Mouse (Mus musculus) heart, postnatal 0 days (tissue): ENCODE results near the gene Samd5. TPM values are rescaled to one million over a fixed set of nuclear protein-coding genes. Genes with fewer than 3 reads are reported as not detected.

Experiments
- ATAC-seq: fragments of 200-750 bp; cut with Nextera tagmentation; 2 replicates; pipeline ENCODE4 v1.8.0; 2017; ENCODE audit warnings: low read depth, moderate number of reproducible peaks, moderate library complexity; ENCODE audit not compliant: insufficient read depth
- DNase-seq: peaks from one replicate; pipeline ENCODE4 v3.0.0-alpha.2; 2016; ENCODE audit warnings: low spot score
- H3K27ac ChIP-seq: fragments of 300-500 bp; sonication (generic); 2 replicates; pipeline ENCODE4 v1.5.1; 2014; ENCODE audit warnings: low read depth, mild to moderate bottlenecking
- H3K27me3 ChIP-seq: fragments of 300-500 bp; sonication (generic); 2 replicates; pipeline ENCODE4 v1.6.1; 2014; ENCODE audit warnings: low read length, mixed read lengths; ENCODE audit not compliant: control insufficient read depth, insufficient read depth
- H3K36me3 ChIP-seq: fragments of 300-500 bp; sonication (generic); replicated peaks from 2 replicates; pipeline ENCODE4 v1.6.1; 2014; ENCODE audit warnings: low read length, mixed read lengths; ENCODE audit not compliant: control insufficient read depth, insufficient read depth
- H3K4me1 ChIP-seq: fragments of 300-500 bp; sonication (generic); 2 replicates; pipeline ENCODE4 v1.6.1; 2014; ENCODE audit warnings: antibody characterized with exemption; ENCODE audit not compliant: control insufficient read depth, insufficient read depth
- H3K4me2 ChIP-seq: fragments of 300-500 bp; sonication (generic); 2 replicates; pipeline ENCODE4 v1.6.1; 2014; ENCODE audit warnings: low read depth, mild to moderate bottlenecking, low read length, moderate library complexity
- H3K4me3 ChIP-seq: fragments of 300-500 bp; sonication (generic); 2 replicates; pipeline ENCODE4 v1.5.1; 2014; ENCODE audit warnings: low read depth, low read length
- H3K9ac ChIP-seq: fragments of 300-500 bp; sonication (generic); replicated peaks from 2 replicates; pipeline ENCODE4 v1.6.1; 2014; ENCODE audit warnings: low read depth, low read length, mixed read lengths
- H3K9me3 ChIP-seq: fragments of 300-500 bp; sonication (generic); replicated peaks from 2 replicates; pipeline ENCODE4 v1.6.1; 2016; ENCODE audit warnings: low read length; ENCODE audit not compliant: control insufficient read depth
- CTCF ChIP-seq: IDR thresholded peaks from 2 replicates; pipeline ENCODE4 v1.5.1; 2016; ENCODE audit warnings: antibody characterized with exemption, control low read depth, low read depth
- EP300 ChIP-seq: IDR thresholded peaks from 2 replicates; pipeline ENCODE4 v1.6.1; 2016; ENCODE audit warnings: antibody characterized with exemption, low read depth
- WGBS: fragments of 180-500 bp; shearing (Covaris S2); extraction: QIAGEN DNeasy Blood & Tissue Kit; methylation state at CpG from one replicate; pipeline ENCODE4 v1.1.7; 2014; 5-methylcytosine and 5-hydroxymethylcytosine counted together
- polyA plus RNA-seq: library from polyadenylated mRNA; unstranded; fragments of >200 nt; fragmentation: Nextera tagmentation; extraction: Ambion mirVana; gene quantifications from 2 replicates; pipeline ENCODE4 v1.2.1, GENCODE M21; 2015
- total RNA-seq: library from RNA; depleted of rRNA; stranded (reverse); fragments of >200 nt; gene quantifications from 2 replicates; pipeline ENCODE4 v1.2.3, GENCODE M21; 2014; ENCODE audit warnings: low replicate concordance

Gene Samd5
- total and polyA plus RNA-seq, 2 experiments from 2014 or later = 1.8 to 5.6 TPM

GRCm38 (mm10) chr10:9605635-9606034, 69.4 kb downstream of the Samd5 start:
- no peaks in the 10 kb centered on the region for H3K36me3 ChIP-seq
- DNase-seq = no peak
- no peak overlapping the region for H3K4me3 ChIP-seq
- 87% methylated on average over 5 of the region's 5 CpGs for WGBS
- H3K4me2 ChIP-seq = no peak overlapping the region
- no peaks in the 10 kb centered on the region for H3K27me3 ChIP-seq
- ATAC-seq = no peak
- H3K4me1 ChIP-seq = peaks cover 12% of the 10 kb centered on the region; the same call in 1 of the 2 replicates
- no peak overlapping the region for H3K27ac ChIP-seq
- TF ChIP-seq CTCF (no peak), EP300 (no peak)
- H3K9ac ChIP-seq = no peak overlapping the region
- no peaks in the 10 kb centered on the region for H3K9me3 ChIP-seq

- ATAC-seq = no peak
- no peaks in the 10 kb centered on the region for H3K9me3 ChIP-seq
- H3K27ac ChIP-seq = peak overlapping the region; percentile 43; the same call in 1 of the 2 replicates
Observed at GRCm38 (mm10) chr10:9603290-9603689, 71.7 kb downstream of the Samd5 start.

GRCm38 (mm10) chr10:9602845-9603244, 72.2 kb downstream of the Samd5 start:
- Histone ChIP-seq H3K27ac (peak overlapping the region; percentile 43; the same call in 1 of the 2 replicates), H3K4me1 (peaks cover 12% of the 10 kb centered on the region; the same call in 1 of the 2 replicates), H3K4me2 (no peak overlapping the region), H3K36me3 (no peaks in the 10 kb centered on the region), H3K27me3 (no peaks in the 10 kb centered on the region), H3K9ac (no peak overlapping the region), H3K4me3 (no peak overlapping the region), H3K9me3 (no peaks in the 10 kb centered on the region)
- ATAC-seq (peak; percentile 81), DNase-seq (peak; percentile 58)
- 37% methylated on average over 5 of the region's 5 CpGs for WGBS
- TF ChIP-seq EP300 (no peak), CTCF (no peak)

More at GRCm38 (mm10) chr10:9603290-9603689, 71.7 kb downstream of the Samd5 start:
- no peaks in the 10 kb centered on the region for H3K36me3 ChIP-seq
- no peak overlapping the region for H3K9ac ChIP-seq
- no peak overlapping the region for H3K4me2 ChIP-seq
- H3K4me1 ChIP-seq = peaks cover 12% of the 10 kb centered on the region; the same call in 1 of the 2 replicates
- DNase-seq = no peak
- H3K4me3 ChIP-seq = no peak overlapping the region
- WGBS = 81% methylated on average over 5 of the region's 5 CpGs
- no peak for TF ChIP-seq EP300
- TF ChIP-seq CTCF = no peak
- no peaks in the 10 kb centered on the region for H3K27me3 ChIP-seq

- H3K27ac ChIP-seq = peak overlapping the region; percentile 43; the same call in 1 of the 2 replicates
- DNase-seq = no peak
- H3K4me1 ChIP-seq = peaks cover 12% of the 10 kb centered on the region; the same call in 1 of the 2 replicates
- TF ChIP-seq EP300 = no peak
- no peak for TF ChIP-seq CTCF
- H3K27me3 ChIP-seq = no peaks in the 10 kb centered on the region
- no peak overlapping the region for H3K4me3 ChIP-seq
- no peaks in the 10 kb centered on the region for H3K36me3 ChIP-seq
- no peaks in the 10 kb centered on the region for H3K9me3 ChIP-seq
- 80% methylated on average over 4 of the region's 4 CpGs for WGBS
- ATAC-seq = no peak
- H3K9ac ChIP-seq = no peak overlapping the region
- no peak overlapping the region for H3K4me2 ChIP-seq
Observed at GRCm38 (mm10) chr10:9602389-9602788, 72.6 kb downstream of the Samd5 start.

GRCm38 (mm10) chr10:9596228-9596627, 78.8 kb downstream of the Samd5 start:
- Histone ChIP-seq H3K36me3 (no peaks in the 10 kb centered on the region), H3K4me1 (no peaks in the 10 kb centered on the region), H3K9ac (no peak overlapping the region), H3K4me3 (no peak overlapping the region), H3K27ac (no peak overlapping the region), H3K9me3 (no peaks in the 10 kb centered on the region), H3K4me2 (no peak overlapping the region), H3K27me3 (no peaks in the 10 kb centered on the region)
- TF ChIP-seq EP300 (no peak), CTCF (no peak)
- WGBS = 91% methylated on average over 5 of the region's 5 CpGs
- DNase-seq (no peak), ATAC-seq (no peak)

- Histone ChIP-seq H3K27ac (no peak overlapping the region), H3K4me2 (no peak overlapping the region), H3K4me1 (no peaks in the 10 kb centered on the region), H3K9me3 (no peaks in the 10 kb centered on the region), H3K4me3 (no peak overlapping the region), H3K36me3 (no peaks in the 10 kb centered on the region), H3K9ac (no peak overlapping the region), H3K27me3 (no peaks in the 10 kb centered on the region)
- ATAC-seq = no peak
- TF ChIP-seq CTCF (no peak), EP300 (no peak)
- 71% methylated on average over 4 of the region's 4 CpGs for WGBS
- DNase-seq = no peak
Observed at GRCm38 (mm10) chr10:9594666-9595065, 80.3 kb downstream of the Samd5 start.
